Mouse (Mus musculus) cortical plate, adult 2 months (tissue): Measurements from ENCODE around the gene Kif20b. TPM values are rescaled to one million over a fixed set of nuclear protein-coding genes. Genes with fewer than 3 reads are reported as not detected.

Experiments used
- H3K27ac ChIP-seq: fragments of 200-500 bp; 2 replicates; pipeline ENCODE4 v1.5.1; 2012; ENCODE audit warnings: low read length, control low read depth, inconsistent platforms; ENCODE audit not compliant: insufficient read depth
- H3K4me1 ChIP-seq: fragments of 200-500 bp; 2 replicates; pipeline ENCODE4 v1.6.1; 2011; ENCODE audit warnings: low read length; ENCODE audit not compliant: control insufficient read depth, insufficient read depth
- H3K4me3 ChIP-seq: fragments of 200-500 bp; 2 replicates; pipeline ENCODE4 v1.5.1; 2011; ENCODE audit warnings: mild to moderate bottlenecking, low read length, control low read depth; ENCODE audit not compliant: insufficient read depth
- CTCF ChIP-seq: fragments of 200-500 bp; IDR thresholded peaks from 2 replicates; pipeline ENCODE4 v1.5.1; 2011; ENCODE audit warnings: mild to moderate bottlenecking, control low read depth, low read length; ENCODE audit not compliant: insufficient read depth; ENCODE audit errors: extremely low read depth
- POLR2A ChIP-seq: fragments of 200-500 bp; IDR thresholded peaks from 2 replicates; pipeline ENCODE4 v1.6.1; 2011; ENCODE audit warnings: mild to moderate bottlenecking, low read length, control low read depth; ENCODE audit not compliant: insufficient read depth; ENCODE audit errors: extremely low read depth
- polyA plus RNA-seq: library from polyadenylated mRNA; depleted of rRNA; stranded (reverse); fragments of >200 nt; gene quantifications from 2 replicates; pipeline ENCODE4 v1.2.3, GENCODE M21; 2012

Kif20b gene
- polyA plus RNA-seq, 1 experiment, result 0.77 TPM

GRCm38 (mm10) chr19:34886324-34886723 is 35.8 kb upstream of the Kif20b start:
- H3K4me1 ChIP-seq, result no peaks in the 10 kb centered on the region
- H3K4me3 ChIP-seq, result no peak overlapping the region
- TF ChIP-seq POLR2A (no peak), CTCF (no peak)
- no peak overlapping the region for H3K27ac ChIP-seq

GRCm38 (mm10) chr19:34890981-34891380 is 31.2 kb upstream of the Kif20b start:
- Histone ChIP-seq H3K4me3 (no peak overlapping the region), H3K27ac (no peak overlapping the region)
- TF ChIP-seq CTCF (no peak), POLR2A (no peak)

GRCm38 (mm10) chr19:34891590-34891989 is 30.6 kb upstream of the Kif20b start:
- H3K4me3 ChIP-seq, result no peak overlapping the region
- no peak overlapping the region for H3K27ac ChIP-seq
- no peak for TF ChIP-seq POLR2A
- no peak for TF ChIP-seq CTCF
- H3K4me1 ChIP-seq, result no peaks in the 10 kb centered on the region

More at GRCm38 (mm10) chr19:34890981-34891380, 31.2 kb upstream of the Kif20b start:
- no peaks in the 10 kb centered on the region for H3K4me1 ChIP-seq

GRCm38 (mm10) chr19:34895082-34895481 is 27.1 kb upstream of the Kif20b start:
- H3K27ac ChIP-seq, result no peak overlapping the region
- no peaks in the 10 kb centered on the region for H3K4me1 ChIP-seq
- TF ChIP-seq POLR2A (no peak), CTCF (no peak)
- H3K4me3 ChIP-seq, result no peak overlapping the region

GRCm38 (mm10) chr19:34897082-34897965 is 24.8 kb upstream of the Kif20b start:
- no peak for TF ChIP-seq POLR2A
- no peak for TF ChIP-seq CTCF
- Histone ChIP-seq H3K27ac (no peak overlapping the region), H3K4me3 (no peak overlapping the region), H3K4me1 (no peaks in the 10 kb centered on the region)

- no peaks in the 10 kb centered on the region for H3K4me1 ChIP-seq
- TF ChIP-seq CTCF (no peak), POLR2A (no peak)
- H3K27ac ChIP-seq, result no peak overlapping the region
- no peak overlapping the region for H3K4me3 ChIP-seq
Measured at GRCm38 (mm10) chr19:34898941-34899340, 23.2 kb upstream of the Kif20b start.

GRCm38 (mm10) chr19:34901266-34901665 is 20.9 kb upstream of the Kif20b start:
- TF ChIP-seq POLR2A, result no peak
- TF ChIP-seq CTCF, result no peak
- Histone ChIP-seq H3K4me3 (no peak overlapping the region), H3K27ac (no peak overlapping the region), H3K4me1 (no peaks in the 10 kb centered on the region)

GRCm38 (mm10) chr19:34901735-34902134 is 20.4 kb upstream of the Kif20b start:
- Histone ChIP-seq H3K4me1 (no peaks in the 10 kb centered on the region), H3K27ac (no peak overlapping the region), H3K4me3 (no peak overlapping the region)
- no peak for TF ChIP-seq CTCF
- no peak for TF ChIP-seq POLR2A

GRCm38 (mm10) chr19:34904032-34904431 is 18.1 kb upstream of the Kif20b start:
- Histone ChIP-seq H3K4me3 (no peak overlapping the region), H3K27ac (no peak overlapping the region), H3K4me1 (no peaks in the 10 kb centered on the region)
- TF ChIP-seq POLR2A, result no peak
- no peak for TF ChIP-seq CTCF

- Histone ChIP-seq H3K4me1 (no peaks in the 10 kb centered on the region), H3K27ac (no peak overlapping the region), H3K4me3 (no peak overlapping the region)
- no peak for TF ChIP-seq POLR2A
Measured at GRCm38 (mm10) chr19:34905424-34905823, 16.7 kb upstream of the Kif20b start.
